Mouse (Mus musculus) spleen, postnatal 4 days (tissue): ENCODE results near the gene Hexim2.
A peak's percentile ranks its signal among the peaks of the same experiment; 100 is the strongest.

Experiments
- DNase-seq, 2 experiments: peaks; one replicate each; pipeline ENCODE4 v3.0.0; 2022; ENCODE audit warnings: low spot score in 2 of 2

The Hexim2 gene

DNA sequence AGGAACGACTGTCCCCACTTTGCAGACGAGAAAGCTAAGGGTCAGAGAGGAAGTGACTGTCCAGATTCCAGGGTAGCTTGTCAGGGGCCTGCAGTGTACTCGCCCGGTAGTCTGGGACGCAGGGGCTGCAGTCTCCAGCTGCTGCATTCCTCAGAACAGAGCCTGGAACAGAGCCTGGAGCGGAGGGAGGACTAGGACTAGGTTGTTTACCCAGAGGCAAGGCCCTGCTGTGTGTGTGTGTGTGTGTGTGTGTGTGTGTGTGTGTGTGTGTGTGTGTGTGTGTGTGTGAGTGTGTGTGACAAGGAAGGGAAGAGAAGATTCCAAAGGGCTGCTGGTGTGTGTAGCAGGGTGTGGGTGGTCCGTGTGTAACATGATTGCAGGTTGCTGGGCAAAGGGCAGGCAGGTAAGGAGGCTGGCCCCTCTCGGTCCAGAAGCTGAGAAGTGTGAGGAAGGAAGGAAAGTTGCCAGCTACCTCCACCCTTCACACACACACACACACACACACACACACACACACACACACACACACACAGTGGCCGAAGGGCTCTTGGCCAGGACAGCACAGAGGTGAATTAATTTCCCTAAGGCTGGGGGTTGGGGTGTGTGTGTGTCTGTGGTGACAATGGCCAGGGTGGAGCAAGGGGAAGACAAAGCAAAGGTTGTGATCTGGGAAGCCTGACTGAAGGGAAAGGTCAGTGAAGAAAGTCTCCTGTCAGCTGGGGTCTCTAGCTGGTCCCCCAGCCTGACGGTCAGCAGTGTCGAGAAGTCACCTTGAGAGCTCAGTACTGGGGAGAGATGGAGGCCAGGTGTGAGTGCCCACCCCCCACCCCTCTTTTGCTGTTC lies 9.1 kb downstream of the Hexim2 start:
- DNase-seq, result no peak

DNA sequence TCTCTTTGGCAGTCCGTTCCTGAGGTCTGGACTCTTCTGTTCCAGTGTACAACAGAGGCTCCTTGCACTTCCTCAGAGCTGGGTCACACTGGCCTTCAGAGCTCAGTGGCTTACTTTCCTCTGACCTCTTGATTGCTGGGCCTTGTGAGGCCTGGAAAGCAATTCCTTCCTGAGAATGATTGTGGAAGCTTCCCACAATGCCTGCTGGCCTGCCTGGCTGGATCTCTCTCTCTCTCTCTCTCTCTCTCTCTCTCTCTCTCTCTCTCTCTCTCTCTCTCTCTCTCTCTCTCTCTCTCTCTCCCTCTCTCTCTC lies 9.7 kb downstream of the Hexim2 start:
- no peak for DNase-seq

DNA sequence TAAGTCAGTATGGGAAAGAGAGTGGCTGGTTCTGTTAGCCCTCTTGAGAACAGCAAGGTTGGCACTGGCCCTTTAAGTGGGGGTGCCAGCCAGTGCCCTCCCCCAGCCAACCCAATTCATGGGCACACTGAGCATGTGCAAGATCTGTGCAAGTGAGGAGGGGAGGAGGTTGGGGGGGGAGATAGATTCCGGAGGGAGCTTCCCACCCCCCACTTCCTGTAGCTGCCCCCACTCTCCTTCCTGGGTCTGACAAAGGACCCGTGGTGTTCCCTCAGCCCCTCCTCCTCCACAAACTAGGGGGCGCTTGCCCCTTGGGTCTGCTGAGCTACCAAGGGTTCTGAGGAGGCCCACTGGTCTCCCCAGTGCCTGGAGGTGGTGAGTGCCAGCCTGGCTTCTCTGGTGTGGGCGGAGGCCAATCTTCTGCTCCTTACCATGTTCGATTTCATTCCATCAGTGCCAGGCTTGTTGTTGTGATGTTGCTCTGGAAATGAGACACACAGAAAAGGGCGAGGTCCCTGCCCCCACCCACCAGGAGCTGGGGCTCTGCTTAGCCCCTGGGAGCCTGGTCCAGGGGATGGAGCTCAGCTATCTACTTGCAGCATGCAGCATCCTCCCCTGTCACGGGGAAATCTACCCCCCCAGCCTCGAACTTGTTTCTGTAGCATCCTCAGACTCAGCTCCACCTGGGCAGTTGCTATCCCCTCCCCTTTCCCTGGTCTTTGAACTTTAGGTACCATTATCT lies 10.4 kb downstream of the Hexim2 start:
- peak in 1 of 2 experiments; percentile 42 for DNase-seq

DNA sequence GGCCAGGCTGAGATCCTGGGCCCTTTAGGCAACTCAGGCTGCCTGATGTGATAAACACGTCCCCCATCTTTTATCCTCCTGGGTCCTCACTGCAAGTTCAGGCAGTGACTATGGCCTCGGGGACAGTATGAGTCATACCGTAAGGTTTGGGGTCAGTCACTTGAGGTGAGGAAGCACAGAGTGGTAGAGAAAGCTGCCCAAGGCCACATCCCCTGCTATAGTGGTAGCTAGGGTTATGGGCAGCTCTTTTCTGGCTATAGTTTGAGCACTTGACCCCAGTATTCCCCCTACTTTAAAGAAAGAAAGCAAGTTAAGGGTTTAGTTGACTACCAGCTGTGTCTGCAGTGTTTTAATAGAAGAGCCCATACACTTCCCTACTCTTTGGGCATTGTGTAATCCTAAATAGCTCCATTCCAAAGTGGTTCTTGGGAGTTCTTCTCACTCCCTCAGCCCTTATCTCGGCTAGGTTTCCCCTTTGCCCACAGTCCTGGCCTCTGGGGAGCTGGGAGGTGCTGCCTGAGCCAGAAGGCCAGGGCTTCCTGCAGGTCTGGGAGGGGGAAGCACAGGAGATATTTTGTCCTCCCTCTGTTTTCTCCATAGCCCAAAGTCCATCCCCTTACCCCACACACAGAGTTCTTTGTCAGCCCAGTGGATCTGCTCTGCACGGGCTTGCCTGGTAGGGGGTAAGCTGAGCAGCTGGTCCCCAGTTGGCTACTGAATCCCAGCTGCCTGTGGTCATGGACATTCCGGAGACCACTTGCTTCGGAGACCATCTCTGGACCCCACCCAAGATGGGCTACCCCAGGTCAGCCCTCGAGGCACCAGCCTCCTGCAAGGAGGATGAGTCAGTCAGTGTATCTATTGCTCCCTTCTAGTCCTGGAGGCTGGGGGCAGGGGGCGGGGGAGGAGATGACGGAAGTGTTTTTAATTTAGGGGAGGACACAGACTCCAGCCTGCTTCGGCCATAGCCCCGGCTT lies 12.4 kb downstream of the Hexim2 start:
- DNase-seq, result no peak

DNA sequence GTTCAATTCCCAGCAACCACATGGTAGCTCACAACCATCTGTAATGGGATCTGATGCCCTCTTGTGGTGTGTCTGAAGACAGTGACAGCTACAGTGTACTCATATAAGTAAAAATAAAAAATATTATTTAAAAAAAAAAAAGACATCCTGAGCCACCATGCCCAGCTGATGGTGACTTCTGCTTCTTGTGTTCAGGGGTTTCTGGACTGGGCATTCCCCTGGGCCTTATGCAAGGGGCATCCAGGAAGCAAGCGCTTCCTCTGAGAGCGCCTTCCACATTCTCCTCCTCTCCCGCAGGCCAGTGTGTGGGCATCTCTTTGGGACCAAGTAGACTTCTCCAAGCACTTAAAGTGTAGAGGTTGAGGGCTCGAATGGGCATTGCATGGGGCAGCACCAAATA lies 14.2 kb downstream of the Hexim2 start:
- DNase-seq, result no peak

DNA sequence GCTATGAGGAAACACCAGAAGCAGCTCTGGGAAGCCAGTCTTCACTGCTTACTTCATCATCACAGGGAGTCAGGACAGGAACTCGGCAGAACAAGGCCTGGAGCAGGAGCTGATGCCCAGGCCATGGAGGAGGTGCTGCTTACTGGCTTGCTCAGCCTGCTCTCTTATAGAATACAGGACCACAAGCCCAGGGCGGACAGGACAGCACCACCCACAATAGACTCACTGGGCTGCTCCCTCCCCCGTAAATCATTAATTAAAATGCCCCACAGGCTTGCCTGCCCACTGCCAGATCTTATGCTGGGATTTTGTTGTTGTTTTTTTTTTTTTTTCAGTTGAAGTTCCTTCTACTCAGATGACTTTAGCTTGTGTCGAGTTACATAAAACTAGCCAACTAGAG lies 15.5 kb downstream of the Hexim2 start:
- DNase-seq, result no peak

DNA sequence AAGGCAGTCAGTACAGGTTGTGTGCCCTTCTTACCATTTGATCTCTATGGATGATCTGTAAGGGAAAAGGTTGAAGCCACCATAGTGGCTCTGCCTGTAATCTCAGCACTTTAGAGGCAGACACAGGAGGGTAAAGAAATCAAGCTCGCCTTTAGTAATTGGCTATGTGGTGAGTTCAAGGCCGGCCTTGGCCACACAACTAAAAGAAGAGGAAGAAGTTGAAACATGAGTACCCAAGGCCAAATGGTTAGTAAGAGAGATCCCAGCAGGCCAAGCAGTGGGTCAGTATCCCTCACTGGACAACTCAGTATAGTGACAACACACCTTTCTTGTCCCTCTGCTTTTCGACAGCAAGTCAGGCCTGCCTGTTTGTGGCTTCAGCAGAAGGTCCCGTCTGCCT lies 17.5 kb downstream of the Hexim2 start:
- DNase-seq, result no peak

DNA sequence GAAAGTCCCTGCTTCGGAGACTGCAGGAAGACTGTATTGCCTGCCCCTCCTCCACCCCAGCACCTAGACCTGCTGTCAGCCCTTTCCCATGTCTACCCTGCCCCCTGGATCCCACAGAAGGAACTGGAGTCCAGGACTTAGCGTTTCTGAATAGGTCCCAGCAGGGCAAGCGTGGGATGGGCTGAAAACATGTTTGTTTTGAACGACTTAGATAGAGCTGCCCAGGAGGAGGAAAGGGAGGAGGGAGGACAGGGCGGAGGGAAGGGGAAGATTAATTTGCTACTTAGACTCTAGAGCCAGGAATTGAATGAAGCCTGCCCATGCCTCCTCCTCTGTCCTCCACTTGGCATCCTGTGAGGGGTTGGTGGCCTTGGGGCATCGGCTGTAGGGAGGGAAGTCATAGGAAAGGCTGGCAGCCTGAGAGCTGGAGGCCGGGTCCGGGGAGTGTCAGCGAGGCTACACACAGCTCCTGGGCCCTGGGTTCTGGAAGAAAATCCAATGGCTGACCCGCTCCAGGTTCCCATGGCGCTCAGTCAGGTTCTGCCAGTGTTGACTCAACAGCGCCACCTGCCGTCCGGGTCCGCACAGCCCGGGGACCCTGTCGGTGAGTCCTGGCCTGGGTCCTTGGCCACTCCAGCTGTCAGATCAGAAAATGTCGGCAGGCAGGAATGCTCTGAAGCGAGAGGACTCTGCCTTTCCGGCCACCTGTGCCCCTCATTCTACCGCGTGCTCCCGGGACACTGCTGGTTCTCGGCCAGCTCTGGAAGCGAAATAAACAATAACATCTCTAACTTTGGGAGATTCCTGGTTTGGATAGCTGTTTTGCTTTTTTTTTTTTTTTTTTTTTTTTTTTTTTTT lies 26.6 kb downstream of the Hexim2 start:
- peak; percentile 93 to 99 for DNase-seq

DNA sequence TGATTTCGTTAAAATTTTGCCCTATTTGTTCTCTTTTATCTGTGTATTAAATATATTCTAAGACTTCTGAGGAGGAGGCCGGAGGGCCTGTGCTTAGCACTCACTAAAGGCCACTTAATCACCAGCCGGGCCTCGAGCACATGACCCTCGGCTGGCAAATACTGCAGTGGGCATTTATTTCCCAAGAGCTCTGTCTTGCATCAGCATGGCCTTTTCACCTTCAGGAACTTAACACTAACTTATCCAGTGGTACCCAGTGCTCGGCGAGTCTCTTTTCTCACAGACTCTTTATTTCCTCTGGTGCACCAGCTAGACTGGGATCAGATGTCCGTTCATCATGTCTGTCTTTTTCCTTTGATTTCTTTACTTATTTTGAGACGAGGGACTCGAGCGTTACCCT lies 28.5 kb downstream of the Hexim2 start:
- DNase-seq, result no peak

DNA sequence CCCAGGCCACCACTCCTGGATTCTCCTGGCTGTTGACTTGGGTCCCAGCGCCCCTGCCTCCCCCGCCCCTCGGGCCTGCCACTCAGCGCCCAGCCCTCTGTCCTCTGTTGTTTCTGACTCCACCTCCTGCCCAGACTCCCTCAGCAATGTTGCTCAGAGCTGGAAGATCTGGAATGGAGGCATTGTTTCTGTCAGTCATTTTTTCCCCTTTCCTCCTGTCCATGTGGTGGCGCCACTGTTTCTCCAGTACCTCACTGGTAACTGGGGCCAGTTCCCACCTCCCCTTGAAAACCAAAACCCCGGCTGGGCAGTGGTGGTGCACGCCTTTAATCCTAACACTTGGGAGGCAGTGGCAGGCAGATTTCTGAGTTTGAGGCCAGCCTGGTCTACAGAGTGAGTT lies 29.2 kb downstream of the Hexim2 start:
- peak in 1 of 2 experiments; percentile 13 for DNase-seq

DNA sequence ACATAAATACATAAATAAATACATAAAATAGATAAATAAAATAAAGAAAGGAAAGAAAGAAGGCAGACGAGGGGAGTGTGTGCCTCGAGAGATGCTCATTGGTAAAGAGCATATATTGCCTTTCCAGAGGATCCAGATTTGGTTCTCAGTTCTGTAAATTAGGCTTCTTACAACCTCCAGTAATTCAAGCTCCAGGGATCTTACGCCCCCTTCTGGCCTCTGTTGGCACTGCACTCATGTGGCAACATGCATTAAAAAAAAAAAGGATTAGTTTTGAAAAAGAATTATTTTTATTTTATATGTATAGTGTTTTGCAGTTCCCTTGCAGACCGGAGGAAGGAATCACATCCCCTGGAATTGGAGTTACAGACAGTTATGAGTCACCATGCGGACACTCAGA lies 29.9 kb downstream of the Hexim2 start:
- peak in 1 of 2 experiments; percentile 37 for DNase-seq

DNA sequence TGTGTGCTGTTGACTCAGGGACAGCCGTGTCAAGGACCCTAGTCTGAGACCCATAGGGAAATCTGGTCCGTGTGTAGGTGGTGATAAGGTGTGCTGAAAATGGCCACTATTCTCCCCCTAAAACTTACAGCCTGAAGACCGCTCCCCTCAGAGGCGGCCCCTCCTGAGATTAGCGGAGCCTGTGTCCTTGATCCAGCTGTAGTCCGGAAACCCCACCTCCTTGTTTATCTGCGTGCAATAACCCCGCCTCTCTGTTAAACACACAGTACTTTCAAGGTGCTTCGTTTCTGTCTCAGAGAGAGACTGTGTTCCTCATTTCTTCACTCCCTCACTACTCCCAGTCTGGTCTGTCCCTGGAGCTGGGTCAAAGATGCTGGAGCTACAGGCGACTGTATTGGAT lies 32.2 kb downstream of the Hexim2 start:
- DNase-seq, result peak; percentile 24 to 60

DNA sequence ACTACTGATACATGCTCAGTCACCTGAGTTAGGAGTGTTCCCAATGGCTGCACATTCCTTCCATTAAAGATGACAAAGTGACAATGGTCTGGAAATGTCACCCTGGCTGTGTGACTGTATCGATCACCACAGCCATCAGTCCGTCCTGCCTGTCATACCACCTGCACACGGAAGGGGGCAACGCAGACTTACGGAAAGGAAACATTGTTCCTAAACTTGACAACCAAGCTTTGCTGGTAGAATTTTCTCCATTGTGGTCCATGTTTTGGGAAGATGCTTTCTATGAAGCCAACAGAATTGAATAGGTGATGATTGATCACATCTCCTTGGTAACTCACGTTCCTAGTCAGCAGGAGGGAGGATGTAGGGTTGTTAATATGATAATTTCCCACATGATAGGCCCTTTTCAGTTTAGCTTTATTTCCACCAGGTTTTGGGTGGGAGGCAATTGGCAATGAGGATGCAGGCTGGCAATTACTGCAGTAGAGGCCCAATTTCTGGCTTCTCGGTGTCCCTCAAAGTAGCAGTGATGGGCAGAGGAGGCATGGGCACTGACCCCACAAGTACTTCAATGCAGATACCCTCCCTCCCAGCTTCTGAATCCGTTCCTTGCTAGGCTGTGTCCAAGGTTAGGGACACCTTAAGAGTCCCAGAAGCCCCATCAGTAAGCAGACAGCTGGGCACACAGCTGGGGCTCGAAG lies 36.6 kb downstream of the Hexim2 start:
- DNase-seq, result peak; percentile 73 to 84

DNA sequence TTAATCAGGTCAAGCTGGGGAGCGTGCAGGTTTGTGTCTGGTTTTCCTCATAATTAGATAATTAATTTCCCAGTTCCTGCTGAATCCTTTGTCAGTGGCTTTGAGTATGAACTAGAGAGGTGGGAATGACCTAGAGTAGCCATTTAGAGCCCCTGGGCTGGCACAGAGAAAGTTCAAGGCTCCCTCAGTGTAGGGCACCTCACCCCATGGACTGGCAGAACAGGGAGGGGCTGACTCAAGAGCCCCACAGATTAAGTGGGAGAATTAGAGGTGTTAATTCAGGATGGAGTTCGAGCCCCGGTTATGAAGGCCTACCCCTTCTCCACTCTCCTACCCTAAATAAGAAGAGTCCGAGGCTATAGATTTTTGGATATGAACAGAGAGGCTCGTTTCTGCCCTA lies 37.4 kb downstream of the Hexim2 start:
- DNase-seq, result no peak

DNA sequence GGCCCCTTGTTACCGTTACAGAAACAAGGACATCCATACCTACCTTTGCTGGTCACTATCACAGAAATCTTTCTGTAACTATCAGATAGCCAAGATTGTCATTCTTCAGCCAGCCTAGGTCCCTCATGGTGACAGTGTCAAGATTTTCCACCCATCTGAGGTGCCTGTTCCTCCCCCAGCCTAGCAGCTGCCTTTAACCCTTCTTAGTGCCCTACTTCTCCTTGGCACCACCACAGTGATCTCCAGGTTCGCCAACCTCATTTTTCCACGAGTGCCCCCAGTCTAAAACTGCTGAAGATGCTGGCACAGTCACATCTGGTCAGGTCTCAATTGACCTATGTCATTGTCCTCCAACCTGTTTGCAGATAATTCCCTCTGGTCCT lies 37.9 kb downstream of the Hexim2 start:
- DNase-seq, result no peak

DNA sequence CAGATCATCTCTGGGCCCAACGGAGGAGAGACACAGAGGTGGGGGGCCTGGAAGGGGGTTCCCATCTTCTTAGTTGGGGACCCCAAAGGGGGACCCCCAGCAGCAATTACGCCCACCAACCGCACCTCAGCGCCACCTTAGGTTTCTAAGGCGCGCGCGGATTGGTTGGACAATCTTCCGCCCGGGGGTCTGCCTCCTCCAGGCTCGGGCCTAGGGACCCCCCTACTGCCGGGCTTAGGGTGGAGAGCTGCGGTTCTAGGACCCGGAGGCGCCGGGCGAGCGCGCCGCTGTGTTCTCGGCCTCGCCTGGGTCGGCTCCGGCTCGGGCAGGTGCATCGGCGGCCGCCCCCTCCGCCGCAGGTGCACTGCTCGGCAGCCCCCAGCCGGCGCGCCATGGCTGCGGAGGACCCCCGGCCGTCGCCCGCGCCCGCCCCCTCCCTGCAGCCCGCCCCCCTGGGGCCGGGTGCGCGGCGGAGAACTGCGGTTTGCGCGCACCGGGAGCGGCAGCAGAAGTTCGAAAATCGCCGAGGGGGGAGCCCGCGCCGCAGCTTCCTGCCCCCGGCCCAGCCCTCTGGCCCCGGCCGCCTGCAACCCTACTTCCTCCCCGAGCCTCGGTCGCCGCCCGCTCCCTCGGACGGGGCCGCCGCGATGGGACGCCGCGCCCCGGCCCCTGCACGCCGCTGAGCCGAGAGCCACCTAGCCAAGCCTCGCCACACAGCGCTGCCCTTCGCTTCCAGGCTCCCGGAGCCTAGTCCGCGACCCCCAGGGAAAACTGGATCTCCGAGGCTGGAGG lies 38.5 kb downstream of the Hexim2 start, which contains the start of gene Fmnl1:
Fmnl1 (plus strand) TSS at position 614 of the 792 bp plus-strand sequence.
- DNase-seq, result peak; percentile 71 to 86

DNA sequence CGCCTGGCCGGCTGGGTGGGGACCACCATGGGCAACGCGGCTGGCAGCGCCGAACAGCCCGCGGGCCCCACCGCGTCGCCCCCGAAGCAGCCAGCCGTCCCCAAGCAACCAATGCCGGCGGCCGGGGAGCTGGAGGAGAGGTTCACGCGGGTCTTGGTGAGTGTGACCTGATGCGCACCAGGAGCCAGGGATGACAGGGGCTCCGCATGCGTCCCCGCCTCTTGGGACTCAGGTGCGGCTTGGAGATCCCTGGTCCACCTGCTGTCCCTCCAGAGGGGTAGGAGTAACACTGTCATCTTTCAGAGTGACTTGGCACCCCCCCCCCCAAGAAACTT lies 39.0 kb downstream of the Hexim2 start:
- no peak for DNase-seq

DNA sequence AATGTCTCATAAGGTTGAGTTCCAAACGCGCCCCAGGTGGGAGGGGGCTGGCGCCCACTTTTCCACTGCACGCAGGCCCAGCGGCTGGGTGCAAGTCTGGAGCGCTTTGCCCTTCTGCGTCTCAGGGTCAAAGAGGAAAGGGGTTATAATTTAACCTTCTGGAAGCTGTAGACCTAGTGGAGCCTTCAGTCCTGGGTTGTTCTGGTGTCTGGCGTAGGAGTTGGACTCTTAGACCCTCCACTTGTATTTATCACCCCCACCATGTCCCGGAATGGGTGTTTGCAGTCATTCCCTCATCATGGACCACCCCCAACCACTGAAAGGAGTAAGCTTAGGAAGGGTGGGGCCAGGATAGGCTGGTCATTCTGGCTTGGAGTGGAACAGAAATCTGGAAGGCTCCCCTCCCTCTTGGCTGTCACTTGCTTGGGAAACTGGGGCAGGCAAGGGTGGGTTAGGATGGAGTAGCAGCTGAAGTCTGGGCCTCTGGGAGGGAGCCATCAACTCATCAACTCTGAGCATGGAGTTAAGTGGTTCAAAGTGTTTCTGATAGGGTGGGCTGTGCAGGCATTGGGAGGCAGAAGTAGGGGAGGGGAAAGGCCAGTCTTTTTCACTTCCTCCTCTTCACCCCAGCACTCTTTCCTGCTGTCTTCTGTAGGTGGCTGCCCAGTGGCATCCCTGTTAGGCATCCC lies 39.6 kb downstream of the Hexim2 start:
- peak in 1 of 2 experiments; percentile 32 for DNase-seq

DNA sequence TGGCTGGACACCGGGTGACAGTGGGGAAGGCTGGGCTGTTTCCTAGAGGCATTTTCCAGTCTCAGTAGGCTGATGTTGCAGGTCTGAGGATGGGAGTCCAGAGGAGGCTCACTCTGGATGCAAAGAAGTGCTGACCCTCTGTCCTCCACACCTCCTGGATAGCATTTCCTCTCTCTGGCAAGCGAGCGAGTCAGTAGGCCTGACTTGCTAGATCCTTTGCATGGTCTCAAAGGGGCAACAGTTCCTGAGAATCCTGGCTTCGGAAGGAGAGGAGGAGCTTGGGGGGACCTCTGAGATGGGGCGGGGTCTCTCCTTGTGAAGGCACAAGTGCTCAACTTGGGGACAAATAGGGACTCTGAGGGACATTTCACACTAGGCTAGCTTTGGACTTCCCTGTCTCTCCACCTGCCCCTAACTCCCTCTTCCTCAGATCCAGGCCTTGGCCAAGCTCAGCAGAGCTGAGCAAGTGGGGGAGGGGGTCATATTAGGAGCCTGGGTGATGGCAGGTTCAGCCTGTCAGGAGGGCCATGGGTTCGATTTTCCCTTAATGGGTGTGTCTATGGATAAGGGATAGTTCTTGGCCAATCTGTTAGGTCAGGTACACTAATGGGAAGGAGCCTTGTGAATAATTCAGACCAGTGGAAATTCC lies 40.3 kb downstream of the Hexim2 start:
- no peak for DNase-seq
